Mouse (Mus musculus): ENCODE results near the gene Mlph.

GRCm38 (mm10) chr1:90902751-90903150 is 12.1 kb upstream of the Mlph start:
- no peak for TF ChIP-seq POLR2A (IDR thresholded peaks at IDR 0.05; ENCODE audit: borderline replicate concordance, low read depth, low read length)
- no peak for TF ChIP-seq CTCF (IDR thresholded peaks at IDR 0.05; ENCODE audit: low read depth, low read length)

Measured in bone marrow macrophage, adult 2 months (primary cell).